Mouse (Mus musculus) left cerebral cortex, adult 8-10 months (tissue): ENCODE measurements around the gene Yjefn3. TPM values are rescaled to one million over a fixed set of nuclear protein-coding genes. Genes with fewer than 3 reads are reported as not detected.
A peak's percentile ranks its signal among the peaks of the same experiment; 100 is the strongest.

ENCODE experiments used
- DNase-seq, 2 experiments: peaks; one replicate each; pipeline ENCODE4 v3.0.0; 2022; ENCODE audit warnings: low spot score in 2 of 2
- total RNA-seq, 4 experiments: library from RNA; stranded (reverse); gene quantifications; 2 replicates each; pipeline ENCODE4 v1.2.4; 2022

Gene Yjefn3
- total RNA-seq, 4 experiments from 2014 or later = 20.2 to 30.4 (median 21.7) TPM

- DNase-seq = no peak
Measured at GRCm38 (mm10) chr8:69911917-69912316, 9.4 kb upstream of the Yjefn3 start.

- DNase-seq = no peak
Measured at GRCm38 (mm10) chr8:69907106-69907505, 4.6 kb upstream of the Yjefn3 start.

GRCm38 (mm10) chr8:69906260-69906659 lies 3.7 kb upstream of the Yjefn3 start:
- no peak for DNase-seq

GRCm38 (mm10) chr8:69904096-69904495 lies 1.6 kb upstream of the Yjefn3 start:
- DNase-seq = no peak

- peak; percentile 95 to 99 for DNase-seq
Measured at GRCm38 (mm10) chr8:69903063-69903542, 591 bp upstream of the Yjefn3 start.

GRCm38 (mm10) chr8:69901484-69902162 lies 889 bp downstream of the Yjefn3 start:
- peak; percentile 94 to 97 for DNase-seq

- DNase-seq = no peak
Measured at GRCm38 (mm10) chr8:69900895-69901451, 1.5 kb downstream of the Yjefn3 start.

- DNase-seq = no peak
Measured at GRCm38 (mm10) chr8:69899876-69900275, 2.6 kb downstream of the Yjefn3 start.

- DNase-seq = no peak
Measured at GRCm38 (mm10) chr8:69897857-69898256, 4.7 kb downstream of the Yjefn3 start.

GRCm38 (mm10) chr8:69895772-69896451 lies 6.6 kb downstream of the Yjefn3 start:
- DNase-seq = no peak

- no peak for DNase-seq
Measured at GRCm38 (mm10) chr8:69894836-69895332, 7.6 kb downstream of the Yjefn3 start.

- DNase-seq = peak in 1 of 2 experiments; percentile 59
Measured at GRCm38 (mm10) chr8:69893863-69894262, 8.6 kb downstream of the Yjefn3 start.

GRCm38 (mm10) chr8:69890813-69891241 lies 11.7 kb downstream of the Yjefn3 start:
- peak; percentile 55 to 60 for DNase-seq

GRCm38 (mm10) chr8:69888902-69889301 lies 13.6 kb downstream of the Yjefn3 start:
- DNase-seq = no peak

- DNase-seq = no peak
Measured at GRCm38 (mm10) chr8:69888244-69888866, 14.2 kb downstream of the Yjefn3 start.

- no peak for DNase-seq
Measured at GRCm38 (mm10) chr8:69887289-69888243, 14.9 kb downstream of the Yjefn3 start, which contains the start of gene Cilp2. Gene Cilp2 (minus strand): TSS chr8:69887687.

GRCm38 (mm10) chr8:69884141-69884540 lies 18.4 kb downstream of the Yjefn3 start:
- no peak for DNase-seq

- DNase-seq = peak in 1 of 2 experiments; percentile 17
Measured at GRCm38 (mm10) chr8:69882833-69883600, 19.5 kb downstream of the Yjefn3 start.

- DNase-seq = peak in 1 of 2 experiments; percentile 45
Measured at GRCm38 (mm10) chr8:69882021-69882756, 20.3 kb downstream of the Yjefn3 start.
